Mouse (Mus musculus): ENCODE measurements around the gene Olfr1211. TPM values are rescaled to one million over a fixed set of nuclear protein-coding genes. Genes with fewer than 3 reads are reported as not detected.

The Olfr1211 gene
- polyA plus RNA-seq (2012; rRNA removed) = not detected in 2 replicates

GRCm38 (mm10) chr2:88938011-88938410 lies at the start of gene Olfr1211:
Gene Olfr1211 (minus strand): TSS chr2:88938111.

GRCm38 (mm10) chr2:88980181-88980580 lies 42.3 kb upstream of the Olfr1211 start, which contains the start of gene Gm13762:
Gene Gm13762 (minus strand): TSS chr2:88980281.

GRCm38 (mm10) chr2:88953669-88954068 lies 15.8 kb upstream of the Olfr1211 start, which contains the start of gene Olfr1212:
Gene Olfr1212 (plus strand): TSS chr2:88953969.

GRCm38 (mm10) chr2:88915057-88915456 lies 22.9 kb downstream of the Olfr1211 start, which contains the start of gene Olfr1209:
Gene Olfr1209 (minus strand): TSS chr2:88915157.

GRCm38 (mm10) chr2:88902211-88902610 lies 35.7 kb downstream of the Olfr1211 start, which contains the start of gene Olfr1208:
Gene Olfr1208 (minus strand): TSS chr2:88902311.

Other genes starting within 250 kb of the Olfr1211 start
- not detected in 2 replicates for gene Olfr1195, start 248.9 kb downstream of the Olfr1211 start, polyA plus RNA-seq (2012; rRNA removed)
- gene Olfr1196, start 233.5 kb downstream of the Olfr1211 start, polyA plus RNA-seq (2012; rRNA removed) = not detected in 2 replicates
- not detected in 2 replicates for gene Olfr1197, start 205.7 kb downstream of the Olfr1211 start, polyA plus RNA-seq (2012; rRNA removed)
- not detected in 2 replicates for gene Olfr1198, start 186.7 kb downstream of the Olfr1211 start, polyA plus RNA-seq (2012; rRNA removed)
- gene Olfr1199, start 177.6 kb downstream of the Olfr1211 start, polyA plus RNA-seq (2012; rRNA removed) = not detected in 2 replicates
- gene Olfr1200, start 167.6 kb downstream of the Olfr1211 start, polyA plus RNA-seq (2012; rRNA removed) = not detected in 2 replicates
- not detected in 2 replicates for gene Olfr1201, start 145.1 kb downstream of the Olfr1211 start, polyA plus RNA-seq (2012; rRNA removed)
- gene Olfr1202, start 123.6 kb downstream of the Olfr1211 start, polyA plus RNA-seq (2012; rRNA removed) = not detected in 2 replicates
- gene Olfr1205, start 108.4 kb downstream of the Olfr1211 start, polyA plus RNA-seq (2012; rRNA removed) = not detected in 2 replicates
- not detected in 2 replicates for gene Olfr1204, start 88.8 kb downstream of the Olfr1211 start, polyA plus RNA-seq (2012; rRNA removed)
- gene Olfr1206, start 74.9 kb downstream of the Olfr1211 start, polyA plus RNA-seq (2012; rRNA removed) = not detected in 2 replicates
- gene Olfr1208, start 35.8 kb downstream of the Olfr1211 start, polyA plus RNA-seq (2012; rRNA removed) = not detected in 2 replicates
- gene Olfr1209, start 23.0 kb downstream of the Olfr1211 start, polyA plus RNA-seq (2012; rRNA removed) = not detected in 2 replicates
- not detected in 2 replicates for gene Olfr1212, start 15.9 kb upstream of the Olfr1211 start, polyA plus RNA-seq (2012; rRNA removed)
- not detected in 2 replicates for gene Gm13762, start 42.2 kb upstream of the Olfr1211 start, polyA plus RNA-seq (2012; rRNA removed)
- gene Olfr1214, start 54.5 kb upstream of the Olfr1211 start, polyA plus RNA-seq (2012; rRNA removed) = not detected in 2 replicates
- not detected in 2 replicates for gene Olfr1215, start 68.9 kb upstream of the Olfr1211 start, polyA plus RNA-seq (2012; rRNA removed)
- not detected in 2 replicates for gene Olfr1216, start 80.2 kb upstream of the Olfr1211 start, polyA plus RNA-seq (2012; rRNA removed)
- gene Olfr1217, start 94.0 kb upstream of the Olfr1211 start, polyA plus RNA-seq (2012; rRNA removed) = not detected in 2 replicates
- gene Olfr1218, start 123.1 kb upstream of the Olfr1211 start, polyA plus RNA-seq (2012; rRNA removed) = not detected in 2 replicates
- gene Olfr1219, start 145.4 kb upstream of the Olfr1211 start, polyA plus RNA-seq (2012; rRNA removed) = not detected in 2 replicates
- gene Olfr1220, start 168.7 kb upstream of the Olfr1211 start, polyA plus RNA-seq (2012; rRNA removed) = not detected in 2 replicates
- not detected in 2 replicates for gene Olfr1221, start 179.2 kb upstream of the Olfr1211 start, polyA plus RNA-seq (2012; rRNA removed)
- gene Olfr1222, start 194.9 kb upstream of the Olfr1211 start, polyA plus RNA-seq (2012; rRNA removed) = not detected in 2 replicates
- not detected in 2 replicates for gene Olfr1223, start 213.4 kb upstream of the Olfr1211 start, polyA plus RNA-seq (2012; rRNA removed)
- not detected in 2 replicates for gene Olfr1224-ps1, start 226.0 kb upstream of the Olfr1211 start, polyA plus RNA-seq (2012; rRNA removed)
- not detected in 2 replicates for gene Olfr1225, start 236.6 kb upstream of the Olfr1211 start, polyA plus RNA-seq (2012; rRNA removed)

All from liver, embryonic 18 days (tissue).